Mouse (Mus musculus) testis, adult 2 months (tissue): ENCODE measurements around the gene Prickle1.

Source experiments
- CTCF ChIP-seq: fragments of 200-500 bp; IDR thresholded peaks from 2 replicates; pipeline ENCODE4 v1.5.1; 2012; ENCODE audit warnings: low read depth, mild to moderate bottlenecking, inconsistent platforms, low read length, moderate library complexity; ENCODE audit not compliant: control insufficient read depth, insufficient read depth, insufficient replicate concordance
- POLR2A ChIP-seq: fragments of 200-500 bp; IDR thresholded peaks from 2 replicates; pipeline ENCODE4 v1.6.1; 2012; ENCODE audit warnings: low read depth, mild to moderate bottlenecking, inconsistent platforms, low read length, moderate library complexity; ENCODE audit not compliant: control insufficient read depth

DNA sequence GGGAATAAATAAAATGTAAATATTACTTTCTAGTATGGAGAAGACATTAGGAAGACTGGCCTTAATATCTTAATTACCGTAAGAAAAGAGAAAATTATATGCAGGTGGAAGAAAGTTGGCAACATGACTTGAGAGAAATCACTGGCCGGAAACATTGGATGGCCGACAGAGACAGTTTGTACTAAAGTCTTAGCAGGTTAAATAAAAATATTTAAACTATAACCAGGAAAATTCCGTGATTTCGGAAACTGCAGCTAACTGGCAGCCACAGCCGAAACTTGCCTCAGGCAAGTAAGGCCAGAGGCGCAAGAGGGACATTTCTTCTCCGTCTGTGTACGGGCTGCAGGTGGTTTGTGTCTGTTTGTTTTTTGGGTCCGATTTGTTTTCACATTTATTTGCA, 22.8 kb downstream of the Prickle1 start:
- TF ChIP-seq POLR2A = no peak
- no peak for TF ChIP-seq CTCF
